Mouse (Mus musculus): ENCODE results near the gene Kctd18. TPM values are rescaled to one million over a fixed set of nuclear protein-coding genes. Genes with fewer than 3 reads are reported as not detected.
A peak's percentile ranks its signal among the peaks of the same experiment; 100 is the strongest.
"Not testable (repeated sequence)": the region's sequence is repeated elsewhere in the genome, so short reads cannot be mapped to it uniquely, and the experiment has no call there.

The Kctd18 gene
- polyA plus RNA-seq, 1 experiment from 2014 or later: 19.6 TPM

DNA sequence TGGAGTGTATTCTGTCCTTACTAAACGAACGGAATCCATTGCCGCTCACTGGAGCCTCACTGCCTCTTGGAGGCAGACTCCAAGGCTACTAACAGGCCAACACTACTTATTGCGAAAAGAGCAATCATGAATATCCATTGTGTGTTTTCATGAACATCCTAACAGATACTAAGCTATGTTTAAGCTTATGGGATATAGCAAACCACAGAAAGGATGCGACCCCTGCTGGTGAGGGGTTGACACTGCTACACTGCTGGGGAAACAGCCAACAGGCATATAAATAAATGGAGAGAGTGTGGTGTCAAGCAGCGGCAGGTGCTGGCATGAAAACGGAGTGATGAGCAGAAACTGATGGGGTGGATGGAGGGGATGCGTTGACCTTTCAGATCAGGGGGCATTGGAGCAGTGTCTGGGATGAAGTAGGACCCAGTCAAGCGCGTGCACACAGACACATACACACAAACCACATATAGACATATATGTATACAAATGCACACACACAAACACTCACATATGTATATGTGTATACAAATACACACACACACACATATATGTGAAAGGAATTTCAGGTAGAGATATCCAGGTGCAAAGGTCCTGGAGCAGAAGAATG lies 12.5 kb upstream of the Kctd18 start:
- H3K4me1 ChIP-seq: peaks cover 16% of the 10 kb centered on the region
- H3K27me3 ChIP-seq (ENCODE audit: low read depth, poor library complexity, severe bottlenecking): no peaks in the 10 kb centered on the region
- DNase-seq (ENCODE audit: low spot score): peak; percentile 81
- H3K4me3 ChIP-seq: no peak overlapping the region
- 65% methylated on average over 10 of the region's 10 CpGs for WGBS
- no peaks in the 10 kb centered on the region for H3K9me3 ChIP-seq (replicated peaks)
- H3K36me3 ChIP-seq: peaks cover 2% of the 10 kb centered on the region
- no peak overlapping the region for H3K27ac ChIP-seq

GRCm38 (mm10) chr1:58030156-58030871 lies 11.6 kb upstream of the Kctd18 start:
- no peaks in the 10 kb centered on the region for H3K9me3 ChIP-seq (replicated peaks)
- 23% methylated on average over 13 of the region's 13 CpGs for WGBS
- peak; percentile 35 for DNase-seq (ENCODE audit: low spot score)
- H3K4me3 ChIP-seq: peak overlapping the region; percentile 38
- peaks cover 9% of the 10 kb centered on the region for H3K36me3 ChIP-seq
- peaks cover 16% of the 10 kb centered on the region for H3K4me1 ChIP-seq
- no peaks in the 10 kb centered on the region for H3K27me3 ChIP-seq (ENCODE audit: low read depth, poor library complexity, severe bottlenecking)
- H3K27ac ChIP-seq: peak overlapping the region; percentile 65

DNA sequence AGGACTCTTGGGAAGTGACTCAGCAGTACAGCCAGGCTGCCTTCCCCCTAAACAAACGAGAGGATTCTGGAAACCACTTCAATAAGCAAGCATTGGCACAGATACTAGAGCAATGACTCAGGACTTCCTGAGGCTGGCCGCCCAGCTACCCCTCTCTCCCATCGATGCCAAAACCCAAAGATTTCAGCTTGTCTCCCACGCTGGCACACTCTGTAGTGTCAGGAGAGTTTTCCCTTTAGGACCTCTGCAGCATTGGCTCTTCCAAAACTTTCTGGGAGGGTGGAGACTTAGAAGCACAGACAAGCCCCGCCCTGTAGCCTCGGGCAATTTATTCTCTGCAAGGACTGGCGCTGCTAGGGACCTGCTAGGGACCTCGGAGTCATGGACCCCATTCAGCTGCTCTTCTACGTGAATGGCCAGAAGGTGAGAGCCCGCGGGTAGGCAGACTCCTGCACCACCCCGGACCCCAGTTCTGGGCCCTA lies 10.9 kb upstream of the Kctd18 start, which contains the start of gene Aox1:
TSS of gene Aox1 (plus strand) at position 296 of the 482 bp plus-strand sequence.
- Histone ChIP-seq H3K27me3 (ENCODE audit: low read depth, poor library complexity, severe bottlenecking) (no peaks in the 10 kb centered on the region), H3K9me3 (replicated peaks) (no peaks in the 10 kb centered on the region), H3K27ac (peak within 1 kb of the TSS; percentile 65), H3K4me3 (peak within 1 kb of the TSS; percentile 38), H3K4me1 (peaks cover 16% of the 10 kb centered on the region), H3K36me3 (peaks cover 15% of the 10 kb centered on the region)
- 11% methylated on average over 12 of the region's 12 CpGs for WGBS
- DNase-seq (ENCODE audit: low spot score): peak; percentile 43

DNA sequence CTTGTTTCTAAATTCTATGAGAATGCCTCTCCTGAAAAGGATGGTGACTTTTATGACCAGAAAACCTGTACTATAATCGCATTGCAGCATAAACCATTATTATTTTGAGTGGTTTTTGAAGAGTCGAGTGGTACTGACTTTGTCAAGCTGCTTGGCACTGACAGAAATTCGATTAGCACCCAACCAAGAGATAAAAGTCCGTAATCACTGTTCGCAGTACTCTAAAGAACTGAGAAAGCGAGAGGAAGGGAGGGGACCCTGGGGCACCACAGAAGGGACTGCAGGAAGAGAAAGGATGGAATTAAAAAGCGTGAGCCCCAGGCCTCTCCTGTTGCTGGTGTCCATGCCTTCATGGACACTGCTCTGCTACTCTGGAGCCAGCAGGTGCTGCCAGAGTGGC lies 9.0 kb upstream of the Kctd18 start:
- H3K27ac ChIP-seq: no peak overlapping the region
- peaks cover 34% of the 10 kb centered on the region for H3K36me3 ChIP-seq
- H3K4me3 ChIP-seq: no peak overlapping the region
- no peaks in the 10 kb centered on the region for H3K27me3 ChIP-seq (ENCODE audit: low read depth, poor library complexity, severe bottlenecking)
- peaks cover 16% of the 10 kb centered on the region for H3K4me1 ChIP-seq
- no peaks in the 10 kb centered on the region for H3K9me3 ChIP-seq (replicated peaks)
- WGBS: 86% methylated on average over 7 of the region's 7 CpGs
- DNase-seq (ENCODE audit: low spot score): no peak

- H3K9me3 ChIP-seq (replicated peaks); H3K4me3 ChIP-seq; H3K27me3 ChIP-seq (ENCODE audit: low read depth, poor library complexity, severe bottlenecking); H3K27ac ChIP-seq; H3K4me1 ChIP-seq; DNase-seq (ENCODE audit: low spot score): not testable (repeated sequence)
- 92% methylated on average over 7 of the region's 7 CpGs for WGBS
- peaks cover 65% of the 10 kb centered on the region for H3K36me3 ChIP-seq
Observed at GRCm38 (mm10) chr1:58006388-58006787, 12.4 kb downstream of the Kctd18 start.

DNA sequence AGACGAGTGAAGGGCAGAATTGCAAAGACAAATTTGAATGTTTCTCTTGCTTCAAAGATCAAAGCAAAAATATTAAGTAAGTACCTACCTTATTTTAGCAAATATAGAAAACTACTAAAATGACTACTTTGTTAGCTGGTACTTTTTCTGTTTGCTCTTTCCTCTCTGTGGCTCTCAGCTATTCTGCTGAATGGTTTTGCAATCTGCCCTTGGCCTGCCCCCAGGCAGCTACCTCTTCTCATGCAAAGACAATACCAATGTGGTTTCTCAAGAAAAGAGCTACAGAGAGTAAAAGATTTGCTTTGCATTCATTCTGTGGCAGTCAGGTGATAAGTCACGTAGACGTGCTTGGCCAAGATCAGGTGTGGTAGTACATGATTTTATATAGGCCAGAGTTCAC lies 20.6 kb downstream of the Kctd18 start:
- peaks cover 10% of the 10 kb centered on the region for H3K4me1 ChIP-seq
- 93% methylated on average over 3 of the region's 3 CpGs for WGBS
- no peaks in the 10 kb centered on the region for H3K9me3 ChIP-seq (replicated peaks)
- no peak overlapping the region for H3K27ac ChIP-seq
- no peak for DNase-seq (ENCODE audit: low spot score)
- no peaks in the 10 kb centered on the region for H3K27me3 ChIP-seq (ENCODE audit: low read depth, poor library complexity, severe bottlenecking)
- H3K4me3 ChIP-seq: no peak overlapping the region
- peaks cover 40% of the 10 kb centered on the region for H3K36me3 ChIP-seq

GRCm38 (mm10) chr1:57996133-57996615 lies 22.6 kb downstream of the Kctd18 start:
- peaks cover 10% of the 10 kb centered on the region for H3K4me1 ChIP-seq
- no peaks in the 10 kb centered on the region for H3K27me3 ChIP-seq (ENCODE audit: low read depth, poor library complexity, severe bottlenecking)
- H3K36me3 ChIP-seq: peaks cover 24% of the 10 kb centered on the region
- WGBS: 0% methylated on average over 29 of the region's 29 CpGs
- no peaks in the 10 kb centered on the region for H3K9me3 ChIP-seq (replicated peaks)
- DNase-seq (ENCODE audit: low spot score): no peak
- H3K27ac ChIP-seq: peak overlapping the region; percentile 94
- peak overlapping the region; percentile 77 for H3K4me3 ChIP-seq

DNA sequence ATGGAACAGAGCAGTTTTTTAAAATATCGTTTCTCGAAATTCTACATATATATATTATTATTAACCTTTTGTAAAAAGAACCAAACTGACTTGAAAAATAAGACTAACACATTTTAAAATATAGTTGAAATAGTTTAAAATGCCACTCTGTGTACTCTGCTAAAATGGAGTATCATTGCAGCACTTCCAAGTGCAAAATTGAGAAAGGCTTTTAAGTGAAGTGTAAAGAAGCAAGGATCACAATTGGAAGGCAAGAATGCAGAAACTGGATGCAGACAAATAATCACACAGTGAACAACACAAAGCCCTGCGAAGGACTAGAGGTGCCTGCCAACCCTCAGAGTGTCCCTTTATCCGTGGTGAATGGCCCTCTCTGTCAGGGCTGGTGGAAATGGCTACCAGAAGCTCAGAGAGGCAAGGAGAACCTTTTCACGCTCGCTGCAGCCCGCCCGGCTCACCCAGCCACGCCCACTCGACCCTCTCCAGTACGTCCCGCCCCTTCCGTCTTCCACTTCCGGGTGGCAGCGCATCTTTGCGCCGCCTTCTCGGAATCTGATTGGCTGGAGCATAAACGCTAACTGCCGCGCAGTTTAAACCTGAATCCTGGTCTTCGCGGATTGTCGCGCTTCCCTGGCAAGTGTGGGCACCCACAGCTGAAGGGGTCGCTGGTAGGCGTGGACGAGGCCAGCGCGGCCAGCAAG lies 23.2 kb downstream of the Kctd18 start, which contains the start of gene Sgo2a:
TSS of gene Sgo2a (plus strand) at position 540 of the 701 bp plus-strand sequence.
- peak within 1 kb of the TSS; percentile 77 for H3K4me3 ChIP-seq
- peak within 1 kb of the TSS; percentile 94 for H3K27ac ChIP-seq

DNA sequence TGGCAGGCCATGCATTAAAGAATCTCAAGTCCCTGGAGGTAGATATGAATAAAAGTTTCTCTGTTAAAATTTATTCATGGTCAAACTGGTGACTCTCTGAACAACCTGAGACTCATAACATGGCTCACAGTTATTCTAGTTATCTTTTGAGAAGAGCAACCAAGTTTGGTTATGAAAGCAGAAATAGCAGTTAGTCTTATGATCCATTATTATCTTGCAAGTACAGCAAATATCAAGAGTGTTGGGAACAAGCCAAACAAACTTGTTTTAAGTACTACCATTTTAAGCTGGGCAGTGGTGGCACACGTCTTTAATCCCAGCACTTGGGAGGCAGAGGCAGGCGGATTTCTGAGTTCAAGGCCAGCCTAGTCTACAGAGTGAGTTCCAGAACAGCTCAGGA lies 27.5 kb downstream of the Kctd18 start:
- no peaks in the 10 kb centered on the region for H3K9me3 ChIP-seq (replicated peaks)
- H3K4me1 ChIP-seq: no peaks in the 10 kb centered on the region
- H3K27me3 ChIP-seq (ENCODE audit: low read depth, poor library complexity, severe bottlenecking): no peaks in the 10 kb centered on the region
- no peak overlapping the region for H3K27ac ChIP-seq
- no peak overlapping the region for H3K4me3 ChIP-seq
- no peak for DNase-seq (ENCODE audit: low spot score)
- H3K36me3 ChIP-seq: no peaks in the 10 kb centered on the region
- WGBS: 72% methylated on average over 2 of the region's 2 CpGs

More for the DNA sequence above, 23.2 kb downstream of the Kctd18 start, which contains the start of gene Sgo2a:
- Histone ChIP-seq H3K36me3 (peaks cover 18% of the 10 kb centered on the region), H3K27me3 (ENCODE audit: low read depth, poor library complexity, severe bottlenecking) (no peaks in the 10 kb centered on the region), H3K9me3 (replicated peaks) (no peaks in the 10 kb centered on the region), H3K4me1 (peaks cover 10% of the 10 kb centered on the region)
- peak; percentile 98 for DNase-seq (ENCODE audit: low spot score)
- WGBS: 7% methylated on average over 30 of the region's 30 CpGs

GRCm38 (mm10) chr1:57989052-57989600 lies 29.6 kb downstream of the Kctd18 start:
- Histone ChIP-seq H3K27ac (no peak overlapping the region), H3K4me3 (no peak overlapping the region), H3K4me1 (no peaks in the 10 kb centered on the region), H3K9me3 (replicated peaks) (no peaks in the 10 kb centered on the region), H3K27me3 (ENCODE audit: low read depth, poor library complexity, severe bottlenecking) (no peaks in the 10 kb centered on the region), H3K36me3 (no peaks in the 10 kb centered on the region)
- WGBS: 84% methylated on average over 6 of the region's 6 CpGs
- no peak for DNase-seq (ENCODE audit: low spot score)

DNA sequence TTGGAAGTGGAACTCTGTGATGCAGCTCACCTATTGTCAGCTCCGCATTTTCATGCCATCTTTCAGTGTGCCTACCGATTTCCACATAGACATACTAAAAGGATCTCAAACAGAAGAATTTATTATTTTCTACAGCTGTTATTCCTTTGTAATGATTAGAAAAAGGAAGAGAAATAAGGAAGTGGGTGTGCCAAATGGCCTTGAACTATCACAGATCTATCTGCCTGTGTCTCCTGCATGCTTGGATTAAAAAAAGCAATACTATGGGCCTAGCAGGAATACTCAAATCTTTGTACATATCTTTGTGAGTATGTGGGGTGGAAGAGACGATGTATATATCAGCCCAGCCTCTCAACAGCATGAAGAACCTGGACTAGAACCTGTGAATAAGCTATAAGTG lies 41.9 kb downstream of the Kctd18 start:
- H3K27ac ChIP-seq: no peak overlapping the region
- H3K4me1 ChIP-seq: no peaks in the 10 kb centered on the region
- H3K36me3 ChIP-seq: no peaks in the 10 kb centered on the region
- no peak for DNase-seq (ENCODE audit: low spot score)
- H3K4me3 ChIP-seq: no peak overlapping the region
- no peaks in the 10 kb centered on the region for H3K27me3 ChIP-seq (ENCODE audit: low read depth, poor library complexity, severe bottlenecking)
- no peaks in the 10 kb centered on the region for H3K9me3 ChIP-seq (replicated peaks)
- WGBS: 94% methylated on average over 3 of the region's 3 CpGs

DNA sequence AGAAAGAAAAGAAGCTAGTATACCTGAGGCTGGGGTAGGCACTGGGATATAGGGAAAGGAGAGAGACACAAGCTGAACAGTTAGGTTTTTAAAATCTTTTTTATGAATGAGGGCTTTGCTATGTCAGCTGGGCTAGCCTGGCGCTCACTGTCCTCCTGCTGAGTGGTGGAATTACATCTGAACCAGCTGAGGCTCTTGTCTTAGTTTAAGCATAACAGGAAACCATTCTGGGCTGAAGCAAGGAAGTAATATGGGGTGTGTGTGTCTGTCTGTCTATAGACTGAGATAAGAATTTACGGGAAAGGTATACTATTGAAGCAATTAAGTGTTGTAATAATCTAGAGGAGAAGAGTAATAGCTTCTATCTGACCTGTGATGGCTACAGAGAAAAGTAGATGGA lies 47.2 kb downstream of the Kctd18 start:
- Histone ChIP-seq H3K9me3 (replicated peaks) (no peaks in the 10 kb centered on the region), H3K4me3 (no peak overlapping the region), H3K27ac (no peak overlapping the region), H3K36me3 (peaks cover 7% of the 10 kb centered on the region; the same call in 1 of the 2 replicates), H3K4me1 (peaks cover 7% of the 10 kb centered on the region), H3K27me3 (ENCODE audit: low read depth, poor library complexity, severe bottlenecking) (no peaks in the 10 kb centered on the region)
- WGBS: 88% methylated on average over 2 of the region's 2 CpGs
- no peak for DNase-seq (ENCODE audit: low spot score)
